Mouse (Mus musculus): ENCODE measurements around the gene Defb26. TPM values are rescaled to one million over a fixed set of nuclear protein-coding genes. Genes with fewer than 3 reads are reported as not detected.

Defb26 gene
- polyA plus RNA-seq, 1 experiment = not detected

- Histone ChIP-seq H3K4me3 (ENCODE audit: control insufficient read depth, insufficient read depth, low read length) (no peak overlapping the region), H3K27ac (ENCODE audit: control insufficient read depth, insufficient read depth, low read length) (no peak overlapping the region), H3K36me3 (ENCODE audit: control insufficient read depth, insufficient read depth, low read length) (no peaks in the 10 kb centered on the region), H3K27me3 (ENCODE audit: control insufficient read depth, insufficient read depth, low read length) (no peaks in the 10 kb centered on the region), H3K4me1 (replicated peaks; ENCODE audit: control insufficient read depth, insufficient read depth, low read length) (no peaks in the 10 kb centered on the region)
- 73% methylated on average over 3 of the region's 3 CpGs for WGBS
- no peak for DNase-seq
- TF ChIP-seq CTCF (IDR thresholded peaks at IDR 0.05; ENCODE audit: borderline replicate concordance, control insufficient read depth, extremely low read depth, insufficient read depth, low read length, poor library complexity) = no peak
- TF ChIP-seq POLR2A (IDR thresholded peaks at IDR 0.05; ENCODE audit: control insufficient read depth, extremely low read depth, insufficient read depth, low read length, poor library complexity) = no peak
Measured at GRCm38 (mm10) chr2:152480881-152481280, 30.6 kb downstream of the Defb26 start.

- WGBS = 80% methylated on average over 2 of the region's 2 CpGs
- Histone ChIP-seq H3K4me3 (ENCODE audit: control insufficient read depth, insufficient read depth, low read length) (no peak within 1 kb of the TSS), H3K27me3 (ENCODE audit: control insufficient read depth, insufficient read depth, low read length) (no peaks in the 10 kb centered on the region), H3K36me3 (ENCODE audit: control insufficient read depth, insufficient read depth, low read length) (no peaks in the 10 kb centered on the region), H3K4me1 (replicated peaks; ENCODE audit: control insufficient read depth, insufficient read depth, low read length) (no peaks in the 10 kb centered on the region), H3K27ac (ENCODE audit: control insufficient read depth, insufficient read depth, low read length) (no peak within 1 kb of the TSS)
- TF ChIP-seq POLR2A (IDR thresholded peaks at IDR 0.05; ENCODE audit: control insufficient read depth, extremely low read depth, insufficient read depth, low read length, poor library complexity) = no peak
- no peak for TF ChIP-seq CTCF (IDR thresholded peaks at IDR 0.05; ENCODE audit: borderline replicate concordance, control insufficient read depth, extremely low read depth, insufficient read depth, low read length, poor library complexity)
- no peak for DNase-seq
Measured at GRCm38 (mm10) chr2:152476763-152477162, 34.7 kb downstream of the Defb26 start, which contains the start of gene Defb20. Gene Defb20, plus strand, starts transcription at chr2:152477063.

- TF ChIP-seq CTCF (IDR thresholded peaks at IDR 0.05; ENCODE audit: borderline replicate concordance, control insufficient read depth, extremely low read depth, insufficient read depth, low read length, poor library complexity) (no peak), POLR2A (IDR thresholded peaks at IDR 0.05; ENCODE audit: control insufficient read depth, extremely low read depth, insufficient read depth, low read length, poor library complexity) (no peak)
- DNase-seq = no peak
- H3K4me1 ChIP-seq (replicated peaks; ENCODE audit: control insufficient read depth, insufficient read depth, low read length) = no peaks in the 10 kb centered on the region
- no peaks in the 10 kb centered on the region for H3K36me3 ChIP-seq (ENCODE audit: control insufficient read depth, insufficient read depth, low read length)
- H3K27ac ChIP-seq (ENCODE audit: control insufficient read depth, insufficient read depth, low read length) = no peak overlapping the region
- WGBS = 33% methylated on average over 3 of the region's 3 CpGs
- H3K27me3 ChIP-seq (ENCODE audit: control insufficient read depth, insufficient read depth, low read length) = no peaks in the 10 kb centered on the region; the same call in 1 of the 2 replicates
- no peak overlapping the region for H3K4me3 ChIP-seq (ENCODE audit: control insufficient read depth, insufficient read depth, low read length)
Measured at GRCm38 (mm10) chr2:152472434-152472833, 39.1 kb downstream of the Defb26 start.

GRCm38 (mm10) chr2:152470973-152471372, 40.5 kb downstream of the Defb26 start:
- TF ChIP-seq POLR2A (IDR thresholded peaks at IDR 0.05; ENCODE audit: control insufficient read depth, extremely low read depth, insufficient read depth, low read length, poor library complexity) (no peak), CTCF (IDR thresholded peaks at IDR 0.05; ENCODE audit: borderline replicate concordance, control insufficient read depth, extremely low read depth, insufficient read depth, low read length, poor library complexity) (no peak)
- DNase-seq = peak; percentile 30
- H3K36me3 ChIP-seq (ENCODE audit: control insufficient read depth, insufficient read depth, low read length) = no peaks in the 10 kb centered on the region
- H3K27me3 ChIP-seq (ENCODE audit: control insufficient read depth, insufficient read depth, low read length) = no peaks in the 10 kb centered on the region; the same call in 1 of the 2 replicates
- WGBS = 24% methylated on average over 7 of the region's 7 CpGs
- no peak overlapping the region for H3K4me3 ChIP-seq (ENCODE audit: control insufficient read depth, insufficient read depth, low read length)
- no peaks in the 10 kb centered on the region for H3K4me1 ChIP-seq (replicated peaks; ENCODE audit: control insufficient read depth, insufficient read depth, low read length)
- H3K27ac ChIP-seq (ENCODE audit: control insufficient read depth, insufficient read depth, low read length) = no peak overlapping the region

GRCm38 (mm10) chr2:152464570-152465150, 46.8 kb downstream of the Defb26 start, which contains the start of gene Defb23:
Gene Defb23, minus strand, starts transcription at chr2:152464620.
- WGBS = 91% methylated on average over 3 of the region's 3 CpGs
- Histone ChIP-seq H3K4me3 (ENCODE audit: control insufficient read depth, insufficient read depth, low read length) (no peak within 1 kb of the TSS), H3K36me3 (ENCODE audit: control insufficient read depth, insufficient read depth, low read length) (no peaks in the 10 kb centered on the region), H3K27me3 (ENCODE audit: control insufficient read depth, insufficient read depth, low read length) (no peaks in the 10 kb centered on the region; the same call in 1 of the 2 replicates), H3K4me1 (replicated peaks; ENCODE audit: control insufficient read depth, insufficient read depth, low read length) (no peaks in the 10 kb centered on the region), H3K27ac (ENCODE audit: control insufficient read depth, insufficient read depth, low read length) (no peak within 1 kb of the TSS)
- TF ChIP-seq CTCF (IDR thresholded peaks at IDR 0.05; ENCODE audit: borderline replicate concordance, control insufficient read depth, extremely low read depth, insufficient read depth, low read length, poor library complexity) (no peak), POLR2A (IDR thresholded peaks at IDR 0.05; ENCODE audit: control insufficient read depth, extremely low read depth, insufficient read depth, low read length, poor library complexity) (no peak)
- no peak for DNase-seq

GRCm38 (mm10) chr2:152459241-152459640, 52.3 kb downstream of the Defb26 start:
- Histone ChIP-seq H3K27ac (ENCODE audit: control insufficient read depth, insufficient read depth, low read length) (no peak overlapping the region), H3K27me3 (ENCODE audit: control insufficient read depth, insufficient read depth, low read length) (no peaks in the 10 kb centered on the region), H3K4me3 (ENCODE audit: control insufficient read depth, insufficient read depth, low read length) (no peak overlapping the region), H3K36me3 (ENCODE audit: control insufficient read depth, insufficient read depth, low read length) (no peaks in the 10 kb centered on the region), H3K4me1 (replicated peaks; ENCODE audit: control insufficient read depth, insufficient read depth, low read length) (no peaks in the 10 kb centered on the region)
- DNase-seq = no peak
- 83% methylated on average over 13 of the region's 13 CpGs for whole genome bisulfite sequencing
- no peak for TF ChIP-seq CTCF (IDR thresholded peaks at IDR 0.05; ENCODE audit: borderline replicate concordance, control insufficient read depth, extremely low read depth, insufficient read depth, low read length, poor library complexity)
- no peak for TF ChIP-seq POLR2A (IDR thresholded peaks at IDR 0.05; ENCODE audit: control insufficient read depth, extremely low read depth, insufficient read depth, low read length, poor library complexity)

Other genes starting within 250 kb of the Defb26 start
- gene Tbc1d20, start 217.9 kb downstream of the Defb26 start, polyA plus RNA-seq (2012; rRNA removed) = 69.7 and 78.2 TPM in 2 replicates
- 688 and 743 TPM in 2 replicates for gene Rbck1, start 179.0 kb downstream of the Defb26 start, polyA plus RNA-seq (2012; rRNA removed)
- gene Trib3, start 167.7 kb downstream of the Defb26 start, polyA plus RNA-seq (2012; rRNA removed) = 2.6 and 3.8 TPM in 2 replicates
- 0.07 TPM in 1 of 2 replicates, not detected in the other for gene Nrsn2, start 135.1 kb downstream of the Defb26 start, polyA plus RNA-seq (2012; rRNA removed)
- gene Sox12, start 113.6 kb downstream of the Defb26 start, polyA plus RNA-seq (2012; rRNA removed) = 3.8 and 4.5 TPM in 2 replicates
- gene Zcchc3, start 96.7 kb downstream of the Defb26 start, polyA plus RNA-seq (2012; rRNA removed) = 1.7 and 2.0 TPM in 2 replicates
- gene 6820408C15Rik, start 96.1 kb downstream of the Defb26 start, polyA plus RNA-seq (2012; rRNA removed) = 0.36 and 0.50 TPM in 2 replicates
- not detected in 2 replicates for gene Defb23, start 47.1 kb downstream of the Defb26 start, polyA plus RNA-seq (2012; rRNA removed)
- gene Defb20, start 34.6 kb downstream of the Defb26 start, polyA plus RNA-seq (2012; rRNA removed) = not detected in 2 replicates
- 0.24 TPM in 1 of 2 replicates, not detected in the other for gene Defb22, start 21.6 kb downstream of the Defb26 start, polyA plus RNA-seq (2012; rRNA removed)
- not detected in 2 replicates for gene Defb28, start 6.6 kb upstream of the Defb26 start, polyA plus RNA-seq (2012; rRNA removed)
- gene Defb29, start 28.4 kb upstream of the Defb26 start, polyA plus RNA-seq (2012; rRNA removed) = not detected in 2 replicates
- not detected in 2 replicates for gene Gm17416, start 57.6 kb upstream of the Defb26 start, polyA plus RNA-seq (2012; rRNA removed)
- not detected in 2 replicates for gene Defb21, start 61.1 kb upstream of the Defb26 start, polyA plus RNA-seq (2012; rRNA removed)
- gene Defb19, start 68.6 kb upstream of the Defb26 start, polyA plus RNA-seq (2012; rRNA removed) = 1.5 and 1.7 TPM in 2 replicates
- gene Defb45, start 87.7 kb upstream of the Defb26 start, polyA plus RNA-seq (2012; rRNA removed) = not detected in 2 replicates
- not detected in 2 replicates for gene Defb36, start 92.6 kb upstream of the Defb26 start, polyA plus RNA-seq (2012; rRNA removed)
- 1.7 and 2.0 TPM in 2 replicates for gene Defb25, start 111.4 kb upstream of the Defb26 start, polyA plus RNA-seq (2012; rRNA removed)
- gene Rem1, start 115.3 kb upstream of the Defb26 start, polyA plus RNA-seq (2012; rRNA removed) = 2.9 and 3.3 TPM in 2 replicates
- gene H13, start 157.8 kb upstream of the Defb26 start, polyA plus RNA-seq (2012; rRNA removed) = 270 and 324 TPM in 2 replicates
- gene Mcts2, start 175.3 kb upstream of the Defb26 start, polyA plus RNA-seq (2012; rRNA removed) = 4.2 and 4.4 TPM in 2 replicates
- 54.6 and 66.4 TPM in 2 replicates for gene Id1, start 224.6 kb upstream of the Defb26 start, polyA plus RNA-seq (2012; rRNA removed)
- gene Cox4i2, start 242.5 kb upstream of the Defb26 start, polyA plus RNA-seq (2012; rRNA removed) = 1.6 and 1.9 TPM in 2 replicates